Mouse (Mus musculus) heart, embryonic 14.5 days (tissue): ENCODE results near the gene Fam110a. TPM values are rescaled to one million over a fixed set of nuclear protein-coding genes. Genes with fewer than 3 reads are reported as not detected.
A peak's percentile ranks its signal among the peaks of the same experiment; 100 is the strongest.
"Not testable (repeated sequence)": the region's sequence is repeated elsewhere in the genome, so short reads cannot be mapped to it uniquely, and the experiment has no call there.

ENCODE experiments used
- ATAC-seq: fragments of 200-750 bp; cut with Nextera tagmentation; 2 replicates; pipeline ENCODE4 v1.8.0; 2017; ENCODE audit warnings: low read depth, moderate TSS enrichment; ENCODE audit not compliant: insufficient number of reproducible peaks, insufficient read depth, low FRiP score
- H3K27ac ChIP-seq, 2 experiments: fragments of 200-500 bp in 1 of 2; fragments of 300-500 bp in 1 of 2; sonication (generic) in 1 of 2; replicated peaks in 1 of 2; 2 replicates each; pipeline ENCODE4 v1.5.1; 2012 to 2014; ENCODE audit warnings: low read depth in 2 of 2, low read length in 2 of 2, control low read depth in 1 of 2, mild to moderate bottlenecking in 1 of 2, mixed read lengths in 1 of 2; ENCODE audit not compliant: control insufficient read depth in 1 of 2, insufficient read depth in 1 of 2
- H3K27me3 ChIP-seq: fragments of 300-500 bp; sonication (generic); 2 replicates; pipeline ENCODE4 v1.6.1; 2014; ENCODE audit warnings: mild to moderate bottlenecking, low read length, control low read depth; ENCODE audit not compliant: control insufficient read depth, insufficient read depth
- H3K36me3 ChIP-seq: fragments of 300-500 bp; sonication (generic); 2 replicates; pipeline ENCODE4 v1.6.1; 2014; ENCODE audit warnings: mild to moderate bottlenecking, control low read depth, low read length, mixed read lengths; ENCODE audit not compliant: control insufficient read depth, insufficient read depth
- H3K4me1 ChIP-seq, 2 experiments: fragments of 200-500 bp in 1 of 2; fragments of 300-500 bp in 1 of 2; sonication (generic) in 1 of 2; 2 replicates each; pipeline ENCODE4 v1.6.1; 2012 to 2014; ENCODE audit warnings: low read length in 2 of 2, control low read depth in 1 of 2, mixed read lengths in 1 of 2; ENCODE audit not compliant: control insufficient read depth in 2 of 2, insufficient read depth in 2 of 2
- H3K4me2 ChIP-seq: fragments of 300-500 bp; sonication (generic); 2 replicates; pipeline ENCODE4 v1.6.1; 2014; ENCODE audit warnings: mild to moderate bottlenecking, low read length
- H3K4me3 ChIP-seq, 2 experiments: fragments of 200-500 bp in 1 of 2; fragments of 300-500 bp in 1 of 2; sonication (generic) in 1 of 2; 2 replicates each; pipeline ENCODE4 v1.5.1; 2012 to 2014; ENCODE audit warnings: low read length in 2 of 2, mild to moderate bottlenecking in 2 of 2, control low read depth in 1 of 2, low read depth in 1 of 2, moderate library complexity in 1 of 2; ENCODE audit not compliant: control insufficient read depth in 1 of 2, insufficient read depth in 1 of 2
- H3K9ac ChIP-seq: fragments of 300-500 bp; sonication (generic); 2 replicates; pipeline ENCODE4 v1.6.1; 2014; ENCODE audit warnings: mild to moderate bottlenecking, low read length
- H3K9me3 ChIP-seq: fragments of 300-500 bp; sonication (generic); 2 replicates; pipeline ENCODE4 v1.6.1; 2016; ENCODE audit warnings: low read length, control low read depth; ENCODE audit not compliant: control insufficient read depth
- WGBS: fragments of 180-500 bp; shearing (Covaris S2); extraction: QIAGEN DNeasy Blood & Tissue Kit; methylation state at CpG from one replicate; pipeline ENCODE4 v1.1.7; 2014; 5-methylcytosine and 5-hydroxymethylcytosine counted together
- polyA plus RNA-seq: library from polyadenylated mRNA; unstranded; fragments of >200 nt; fragmentation: Nextera tagmentation; extraction: Ambion mirVana; gene quantifications from 2 replicates; pipeline ENCODE4 v1.2.1, GENCODE M21; 2014

Gene Fam110a
- polyA plus RNA-seq, 1 experiment from 2014 or later = 8.3 TPM

DNA sequence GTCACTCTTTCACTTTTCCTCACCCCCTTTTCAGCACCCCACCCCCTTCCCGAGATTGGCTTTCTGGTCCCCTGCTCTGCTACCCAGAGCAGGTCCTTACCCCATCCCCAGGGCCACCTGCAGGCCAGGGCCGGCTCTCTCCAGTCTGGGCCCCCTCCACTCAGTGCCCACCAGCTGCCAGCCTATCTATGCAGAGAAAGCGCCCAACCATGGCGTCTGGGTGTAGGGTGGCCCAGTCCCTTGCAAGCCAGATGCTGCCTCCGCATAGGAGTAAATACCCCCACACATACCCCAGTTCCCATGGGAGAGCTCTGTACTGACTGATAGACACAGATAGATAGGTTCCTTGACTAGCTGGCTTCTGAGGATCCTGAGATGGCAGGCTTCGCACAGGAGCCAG lies 20.7 kb upstream of the Fam110a start:
- Histone ChIP-seq H3K9ac (no peak overlapping the region), H3K36me3 (no peaks in the 10 kb centered on the region), H3K4me3 (no peak overlapping the region), H3K9me3 (no peaks in the 10 kb centered on the region), H3K4me1 (peaks cover 4% of the 10 kb centered on the region in 2 experiments; a peak in 2 of 4 replicates), H3K27ac (no peak overlapping the region), H3K4me2 (no peak overlapping the region), H3K27me3 (peaks cover 61% of the 10 kb centered on the region)
- ATAC-seq = no peak
- 57% methylated on average over 6 of the region's 6 CpGs for WGBS

DNA sequence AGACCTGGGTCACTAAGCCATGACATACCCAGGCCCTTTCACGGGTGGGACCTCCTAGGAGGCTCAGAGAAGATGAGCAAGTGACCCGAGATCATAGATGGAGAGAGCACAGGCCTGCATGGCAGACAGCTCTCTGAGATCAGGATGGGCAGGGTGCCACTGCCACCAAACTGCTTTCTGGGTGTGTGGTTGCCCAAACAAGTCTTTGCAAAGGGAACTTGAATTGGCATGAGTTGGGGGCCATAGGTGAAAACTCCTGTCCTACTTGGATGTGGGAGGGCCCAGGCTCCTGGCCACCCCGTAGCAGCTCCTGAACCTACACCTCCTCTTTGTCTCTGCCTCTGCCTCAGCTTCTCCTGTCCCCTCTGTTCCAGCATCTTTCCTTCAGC lies 20.3 kb upstream of the Fam110a start:
- H3K27me3 ChIP-seq = peaks cover 66% of the 10 kb centered on the region
- no peak for ATAC-seq
- no peak overlapping the region for H3K4me2 ChIP-seq
- H3K4me1 ChIP-seq = peaks cover 4% of the 10 kb centered on the region in 2 experiments; a peak in 2 of 4 replicates
- WGBS = 34% methylated on average over 3 of the region's 3 CpGs
- no peaks in the 10 kb centered on the region for H3K36me3 ChIP-seq
- H3K9ac ChIP-seq = no peak overlapping the region
- H3K27ac ChIP-seq = no peak overlapping the region
- no peaks in the 10 kb centered on the region for H3K9me3 ChIP-seq
- H3K4me3 ChIP-seq = no peak overlapping the region

DNA sequence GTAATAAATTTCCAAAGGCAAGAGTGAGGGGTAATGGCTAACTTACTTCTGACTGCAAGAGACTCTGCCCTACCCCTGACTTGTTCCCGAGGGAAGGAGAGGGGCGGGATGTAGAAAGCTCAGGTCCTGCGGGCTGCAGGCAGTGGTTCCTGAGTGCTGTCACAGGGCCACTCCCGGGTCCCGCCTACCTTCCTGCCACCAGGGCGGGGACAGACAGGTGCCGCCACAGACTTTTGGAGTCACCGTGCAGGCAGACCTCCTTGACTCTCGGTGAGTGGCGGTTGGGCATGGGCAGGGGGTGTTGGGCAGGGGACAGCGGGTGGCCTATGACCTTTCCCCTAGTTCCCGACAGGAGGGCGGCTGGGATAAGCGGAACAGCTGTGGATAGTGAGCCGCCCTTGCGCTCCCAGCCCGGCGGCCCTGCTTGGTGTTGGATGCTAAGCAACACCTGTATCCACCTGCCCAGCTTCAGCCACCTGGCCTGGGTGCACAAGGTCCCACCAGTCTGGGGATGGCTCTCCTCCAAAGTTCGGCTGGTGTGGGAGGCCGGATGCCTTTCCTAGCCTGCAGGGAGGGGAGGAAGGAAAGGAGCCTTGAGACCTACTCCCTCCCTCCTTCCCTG lies 19.8 kb upstream of the Fam110a start:
- WGBS = 10% methylated on average over 20 of the region's 20 CpGs
- Histone ChIP-seq H3K27me3 (peaks cover 70% of the 10 kb centered on the region), H3K9ac (no peak overlapping the region), H3K4me1 (peaks cover 4 to 6% of the 10 kb centered on the region in 2 experiments; a peak in 2 of 4 replicates), H3K4me3 (no peak overlapping the region), H3K36me3 (no peaks in the 10 kb centered on the region), H3K27ac (no peak overlapping the region), H3K9me3 (no peaks in the 10 kb centered on the region), H3K4me2 (peak overlapping the region; percentile 34)
- no peak for ATAC-seq

DNA sequence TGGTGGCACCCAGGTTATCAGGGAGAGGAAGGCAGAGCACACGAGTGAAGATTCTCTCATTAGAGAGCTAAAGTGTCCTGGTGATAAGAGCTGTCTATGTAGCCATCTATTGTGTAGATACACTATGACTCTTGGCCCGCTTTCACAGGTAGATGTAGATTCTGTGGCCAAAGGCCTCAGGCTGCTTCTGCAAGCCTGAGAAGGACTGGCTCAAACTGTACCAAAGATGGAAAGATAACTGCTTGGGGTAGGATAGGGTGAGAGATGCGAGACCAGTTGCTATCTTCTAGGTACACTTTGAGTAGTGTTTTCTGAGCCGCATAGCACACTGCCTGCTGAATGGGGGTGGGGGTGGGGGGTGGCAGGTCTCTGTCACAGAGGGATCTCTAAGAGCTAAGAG lies 18.9 kb upstream of the Fam110a start:
- Histone ChIP-seq H3K9me3 (no peaks in the 10 kb centered on the region), H3K36me3 (no peaks in the 10 kb centered on the region), H3K4me2 (no peak overlapping the region), H3K4me3 (no peak overlapping the region), H3K9ac (no peak overlapping the region), H3K27ac (no peak overlapping the region), H3K27me3 (peaks cover 70% of the 10 kb centered on the region), H3K4me1 (peaks cover 4 to 6% of the 10 kb centered on the region in 2 experiments; a peak in 2 of 4 replicates)
- 46% methylated on average over 4 of the region's 4 CpGs for WGBS
- no peak for ATAC-seq

DNA sequence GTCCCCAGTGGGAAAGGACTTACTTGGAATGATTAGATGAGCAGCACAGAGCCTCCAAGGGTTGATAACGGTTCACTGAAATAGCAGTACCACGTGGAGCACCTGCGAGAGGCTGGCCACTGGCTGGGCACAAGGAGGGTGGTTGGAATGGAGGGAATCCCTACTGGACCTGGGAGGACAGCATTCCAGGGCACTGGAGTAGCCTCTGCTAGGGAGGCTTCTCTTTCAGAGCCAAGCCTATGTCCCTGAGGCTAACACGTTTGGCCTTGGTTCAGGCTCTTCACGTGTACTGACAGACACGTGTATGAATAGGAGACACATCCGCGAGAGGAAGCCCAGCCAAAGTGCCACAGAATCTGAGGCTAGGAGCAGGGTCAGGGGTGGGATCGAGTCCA lies 18.5 kb upstream of the Fam110a start:
- ATAC-seq = no peak
- 60% methylated on average over 9 of the region's 9 CpGs for WGBS
- peaks cover 73% of the 10 kb centered on the region for H3K27me3 ChIP-seq

DNA sequence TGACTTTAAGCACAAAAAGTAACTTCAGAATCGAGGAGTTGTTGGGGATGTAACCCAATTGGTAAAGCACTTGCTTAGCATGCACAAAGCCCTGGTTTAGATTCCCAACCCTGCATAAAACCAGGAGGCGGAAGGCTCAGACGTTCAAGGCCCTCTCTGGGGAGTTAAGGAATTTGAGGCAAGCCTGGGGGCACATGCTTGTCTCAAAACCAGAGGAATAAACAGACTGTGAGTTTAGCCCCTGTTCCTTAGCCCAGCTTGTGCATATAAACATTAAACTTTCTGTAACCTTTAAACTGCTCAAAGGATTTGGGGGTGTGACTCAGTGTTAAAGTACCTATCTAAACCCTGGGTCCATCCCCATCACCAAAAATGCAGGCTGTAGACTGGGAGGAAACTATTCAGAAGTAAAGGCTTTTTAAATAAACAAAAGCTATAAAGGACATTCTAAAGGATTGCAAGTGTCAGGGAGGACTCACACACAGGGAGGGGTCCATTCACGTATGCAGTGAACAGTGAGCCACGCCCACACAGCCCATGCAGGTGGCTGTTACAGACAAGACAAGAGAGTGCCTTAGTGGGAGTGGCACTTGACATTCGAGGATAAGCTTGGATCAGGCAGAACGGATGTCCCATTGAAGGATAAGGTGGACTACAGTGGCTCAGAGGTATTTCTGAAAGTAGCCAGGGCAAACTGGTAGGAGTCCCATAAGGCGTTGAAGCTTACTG lies 17.9 kb upstream of the Fam110a start:
- ATAC-seq = no peak
- H3K4me3 ChIP-seq = no peak overlapping the region

More for the DNA sequence above, 18.5 kb upstream of the Fam110a start:
- H3K4me1 ChIP-seq = peaks cover 4 to 6% of the 10 kb centered on the region in 2 experiments; a peak in 2 of 4 replicates
- no peak overlapping the region for H3K27ac ChIP-seq
- H3K4me3 ChIP-seq = no peak overlapping the region
- no peaks in the 10 kb centered on the region for H3K36me3 ChIP-seq
- no peak overlapping the region for H3K4me2 ChIP-seq
- H3K9me3 ChIP-seq = no peaks in the 10 kb centered on the region
- no peak overlapping the region for H3K9ac ChIP-seq

DNA sequence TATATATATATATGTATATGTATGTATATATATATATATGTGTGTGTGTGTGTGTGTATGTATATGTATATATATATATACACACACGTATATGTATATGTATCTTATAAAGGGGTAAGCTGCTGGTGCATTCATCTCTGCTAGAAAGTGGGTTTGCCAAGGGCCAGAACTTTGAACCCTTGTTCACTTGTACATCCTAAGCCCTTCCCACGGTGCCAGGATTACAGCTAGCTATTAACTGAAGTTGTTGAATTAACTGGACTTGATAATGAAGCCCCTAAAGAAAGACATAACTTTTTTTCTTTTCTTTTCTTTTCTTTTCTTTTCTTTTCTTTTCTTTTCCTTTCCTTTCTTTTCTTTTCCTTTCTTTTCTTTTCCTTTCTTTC lies 17.2 kb upstream of the Fam110a start:
- ATAC-seq, H3K4me1 ChIP-seq, H3K4me3 ChIP-seq, H3K27ac ChIP-seq, H3K9ac ChIP-seq, H3K9me3 ChIP-seq, H3K36me3 ChIP-seq, H3K4me2 ChIP-seq: not testable (repeated sequence)
- 46% methylated on average over 2 of the region's 2 CpGs for WGBS
- peaks cover 73% of the 10 kb centered on the region for H3K27me3 ChIP-seq

More for the DNA sequence above, 17.9 kb upstream of the Fam110a start:
- H3K36me3 ChIP-seq = no peaks in the 10 kb centered on the region
- H3K9me3 ChIP-seq = no peaks in the 10 kb centered on the region
- H3K9ac ChIP-seq = no peak overlapping the region
- H3K27ac ChIP-seq = no peak overlapping the region
- H3K4me2 ChIP-seq = no peak overlapping the region
- H3K27me3 ChIP-seq = peaks cover 75% of the 10 kb centered on the region
- 47% methylated on average over 8 of the region's 8 CpGs for WGBS
- H3K4me1 ChIP-seq = peaks cover 4 to 6% of the 10 kb centered on the region in 2 experiments; a peak in 2 of 4 replicates
